Mouse (Mus musculus) kidney, adult 2 months (tissue): ENCODE measurements around the gene Gm9817.

Experiments used
- CTCF ChIP-seq: fragments of 200-500 bp; conservative IDR thresholded peaks from 2 replicates; pipeline ENCODE4 v1.5.1; 2011; ENCODE audit warnings: low read depth, mild to moderate bottlenecking, control low read depth, low read length, moderate library complexity, mixed read lengths; ENCODE audit not compliant: insufficient read depth, insufficient read length
- POLR2A ChIP-seq: fragments of 200-500 bp; IDR thresholded peaks from one replicate; pipeline ENCODE4 v1.6.1; 2011; ENCODE audit warnings: low read depth, low read length, control low read depth

GRCm38 (mm10) chr13:45108851-45109390 is 30.4 kb downstream of the Gm9817 start:
- TF ChIP-seq CTCF (no peak), POLR2A (no peak)
